Mouse (Mus musculus) kidney, adult 2 months (tissue): ENCODE measurements at regions not wholly inside any gene's neighbourhood (a gene's known extent, or its start where the extent isn't known, plus 50 kb on each side); places are given as distances from the start of the nearest gene placed in this dataset.

Source experiments
- CTCF ChIP-seq: fragments of 200-500 bp; conservative IDR thresholded peaks from 2 replicates; pipeline ENCODE4 v1.5.1; 2011; ENCODE audit warnings: low read depth, mild to moderate bottlenecking, control low read depth, low read length, moderate library complexity, mixed read lengths; ENCODE audit not compliant: insufficient read depth, insufficient read length
- POLR2A ChIP-seq: fragments of 200-500 bp; IDR thresholded peaks from one replicate; pipeline ENCODE4 v1.6.1; 2011; ENCODE audit warnings: low read depth, low read length, control low read depth

DNA sequence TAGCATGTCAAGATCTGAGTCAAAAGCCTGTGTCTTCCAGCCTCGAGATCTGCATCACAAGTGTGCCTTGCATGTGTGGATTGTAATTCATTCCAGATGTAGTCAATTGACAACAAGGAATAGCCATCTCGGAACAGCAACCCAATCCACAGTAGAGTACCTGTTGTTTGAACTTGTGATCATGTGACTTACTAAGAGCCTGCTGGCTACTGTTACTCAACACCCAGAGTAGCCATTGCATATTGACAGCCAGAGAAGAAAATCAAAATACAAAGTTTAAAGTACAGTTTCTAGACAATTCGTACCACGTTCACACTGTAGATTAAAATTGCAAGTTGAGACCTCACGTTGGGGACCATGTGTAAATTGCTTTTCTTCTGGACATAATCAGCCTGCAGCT, 83.1 kb upstream of the Enpep start:
- TF ChIP-seq POLR2A (no peak), CTCF (no peak)
